ENCODE assay signal across 11 mouse cellular contexts in genomic region chr12:112309781-112310180, GRCm38 (mm10).
DNase-seq lines count a peak whose midpoint lies in the region; TF ChIP-seq lines count a peak whose summit lies in the region.
"Had no signal": no experiment of that assay in that cellular context is flagged by ENCODE, and none has a peak within 500 bp of the region (broad histone marks: within the 10 kb centered on the region; RNA-seq: fewer than 3 reads in every experiment).

No protein-coding gene starts in this region.

- TF ChIP-seq CTCF in left cerebral cortex, adult 2 months (IDR thresholded peaks at IDR 0.05), result peak; percentile 34
- TF ChIP-seq CTCF in cortical plate, adult 2 months (IDR thresholded peaks at IDR 0.05; ENCODE audit: extremely low read depth, insufficient read depth, low read length), result 0 out of 2 replicates have a peak, but pooled peaks have one; percentile 16

- H3K4me1 ChIP-seq in cortical plate, adult 2 months (ENCODE audit: control insufficient read depth, insufficient read depth, low read length), result no peaks in the 10 kb centered on the region

- intact Hi-C loops in left cerebral cortex, adult 2 months (cut with DNase I), result no loop called here
- intact Hi-C loops in left cerebral cortex, postnatal 10 days (cut with DNase I), result no loop called here

- DNase-seq in adrenal gland, postnatal 10 days, result peak; percentile 40
- DNase-seq in adrenal gland, postnatal 36 days, result no peak
- DNase-seq in left cerebral cortex, adult 2 months (ENCODE audit: extremely low spot score in 1 of 2, low spot score in 2 of 2), result no peak
- no peak for DNase-seq in left cerebral cortex, postnatal 10 days (ENCODE audit: extremely low spot score in 1 of 2, low spot score in 2 of 2)
- peak; percentile 30 for DNase-seq in neural tube, embryonic 10.5 days (ENCODE audit: extremely low spot score, low spot score)
- no peak for DNase-seq in urinary bladder, postnatal 25 days (ENCODE audit: low spot score)
- DNase-seq in ovary, postnatal 10 days (ENCODE audit: low spot score), result no peak
- DNase-seq: adrenal gland, adult 8-10 months; heart, adult 18-20 months had no signal

- no peak for TF ChIP-seq POLR2A in cortical plate, adult 2 months (IDR thresholded peaks at IDR 0.05; ENCODE audit: extremely low read depth, insufficient read depth, low read length)

- no peak overlapping the region for H3K27ac ChIP-seq in left cerebral cortex, adult 2 months
- no peak overlapping the region for H3K27ac ChIP-seq in cortical plate, adult 2 months (ENCODE audit: insufficient read depth, low read length)
- H3K27ac ChIP-seq: embryonic facial prominence, embryonic 13.5 days had no signal

- no peak overlapping the region for H3K4me3 ChIP-seq in left cerebral cortex, adult 2 months
- H3K4me3 ChIP-seq in cortical plate, adult 2 months (ENCODE audit: insufficient read depth, low read length), result no peak overlapping the region
- H3K4me3 ChIP-seq: embryonic facial prominence, embryonic 13.5 days had no signal

Comparison
In these comparisons a context has a peak if more than half of its experiments do, and no peak if none do; other contexts are left out.
1. DNase-seq: peak in adrenal gland, postnatal 10 days (single experiment) and neural tube, embryonic 10.5 days (single experiment); none in adrenal gland, postnatal 36 days (0 of 2), left cerebral cortex, adult 2 months (0 of 2), left cerebral cortex, postnatal 10 days (0 of 2), urinary bladder, postnatal 25 days (single experiment) and ovary, postnatal 10 days (single experiment).